Mouse (Mus musculus): Measurements from ENCODE around the gene Ccdc174. TPM values are rescaled to one million over a fixed set of nuclear protein-coding genes. Genes with fewer than 3 reads are reported as not detected.

Gene Ccdc174
- polyA plus RNA-seq, 1 experiment from 2014 or later, result 25.5 TPM

Other genes starting within 250 kb of the Ccdc174 start
- gene Slc6a6, start 194.0 kb upstream of the Ccdc174 start, polyA plus RNA-seq (2014; fragmentation: Nextera tagmentation; extraction: Ambion mirVana), result 69.0 and 74.0 TPM in 2 replicates
- 0.30 and 0.34 TPM in 2 replicates for gene Grip2, start 50.8 kb upstream of the Ccdc174 start, polyA plus RNA-seq (2014; fragmentation: Nextera tagmentation; extraction: Ambion mirVana)
- 0.37 and 0.63 TPM in 2 replicates for gene 4930590J08Rik, start 24.8 kb downstream of the Ccdc174 start, polyA plus RNA-seq (2014; fragmentation: Nextera tagmentation; extraction: Ambion mirVana)
- 5.5 and 6.4 TPM in 2 replicates for gene Fgd5, start 100.8 kb downstream of the Ccdc174 start, polyA plus RNA-seq (2014; fragmentation: Nextera tagmentation; extraction: Ambion mirVana)
- gene Nr2c2, start 213.3 kb downstream of the Ccdc174 start, polyA plus RNA-seq (2014; fragmentation: Nextera tagmentation; extraction: Ambion mirVana), result 19.9 and 22.8 TPM in 2 replicates

All from intestine, embryonic 14.5 days (tissue).